Mouse (Mus musculus): ENCODE measurements around the gene Ttc16. TPM values are rescaled to one million over a fixed set of nuclear protein-coding genes. Genes with fewer than 3 reads are reported as not detected.

Gene Ttc16
- 0.03 and 1.9 TPM in 2 replicates for polyA plus RNA-seq (2012; ENCODE audit: insufficient read depth, low replicate concordance)

DNA sequence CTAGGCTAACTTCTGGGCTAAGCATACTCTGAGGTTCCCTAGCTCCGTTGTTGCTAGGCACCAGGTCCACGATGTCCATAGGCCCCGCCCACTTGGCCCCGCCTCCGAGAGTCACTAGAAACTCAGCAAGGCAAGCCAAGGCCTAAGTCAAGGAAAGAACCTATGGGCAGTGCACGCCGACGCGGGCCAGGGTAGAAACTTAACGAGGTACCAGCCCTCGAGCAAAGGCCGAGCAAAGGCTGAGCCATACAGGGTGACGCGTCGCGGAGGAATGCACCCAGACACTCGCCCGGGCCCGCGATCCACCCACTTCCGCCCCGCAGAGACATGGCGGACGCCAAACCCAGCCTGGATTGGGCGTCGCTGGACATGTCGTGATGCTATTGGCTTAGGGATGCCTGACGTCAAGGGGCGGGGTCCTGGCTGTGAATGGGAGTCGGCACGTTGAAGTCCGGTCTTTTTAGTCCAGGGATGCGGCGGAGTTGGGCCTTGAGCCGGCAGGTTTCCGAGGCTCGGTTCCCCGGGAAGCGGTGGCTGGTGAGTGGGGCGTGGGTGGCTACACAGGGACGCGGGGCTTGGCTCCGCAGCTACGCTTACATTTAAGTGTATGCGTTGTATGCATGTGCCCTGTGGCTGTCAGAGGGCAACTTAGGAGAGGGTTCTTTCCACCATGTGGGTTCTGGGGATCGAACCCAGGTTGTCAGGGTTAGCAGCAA lies at the start of gene Ttc16, which contains the start of gene Ptrh1:
TSS of gene Ttc16 (minus strand) at position 275 of the 716 bp plus-strand sequence.
TSS of gene Ptrh1 (plus strand) at position 428 of the 716 bp plus-strand sequence.
- Histone ChIP-seq H3K9me3 (no peaks in the 10 kb centered on the region), H3K4me3 (replicated peaks) (peak within 1 kb of the TSS; percentile 96), H3K4me1 (peaks cover 49% of the 10 kb centered on the region), H3K36me3 (replicated peaks; ENCODE audit: low read length) (peaks cover 4% of the 10 kb centered on the region), H3K27me3 (replicated peaks) (peaks cover 22% of the 10 kb centered on the region)
- no peak for TF ChIP-seq GATA1 (IDR thresholded peaks at IDR 0.05; ENCODE audit: borderline replicate concordance, low read length)
- TF ChIP-seq FLI1 (IDR thresholded peaks at IDR 0.05; ENCODE audit: low read length): 0 out of 2 replicates have a peak, but pooled peaks have one; percentile 26

DNA sequence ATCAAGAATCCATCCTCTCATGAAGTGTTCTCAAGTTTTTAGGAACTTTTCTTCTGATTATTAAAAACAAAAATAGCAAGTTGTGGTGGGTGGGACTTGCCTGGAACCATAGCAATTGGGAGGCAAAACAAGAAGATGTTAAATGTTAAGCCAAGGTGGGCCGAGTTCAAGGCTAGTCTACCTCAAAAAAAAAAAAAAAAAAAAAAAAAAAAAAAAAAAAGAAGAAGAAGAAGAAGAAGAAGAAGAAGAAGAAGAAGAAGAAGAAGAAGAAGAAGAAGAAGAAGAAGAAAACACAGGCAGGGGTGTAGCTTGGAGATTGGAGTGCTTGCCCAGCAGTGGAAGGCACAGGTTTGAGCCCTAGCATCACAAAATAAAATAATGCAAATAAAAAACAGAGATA lies 49.3 kb upstream of the Ttc16 start:
- no peak overlapping the region for H3K4me3 ChIP-seq (replicated peaks)
- no peaks in the 10 kb centered on the region for H3K36me3 ChIP-seq (replicated peaks; ENCODE audit: low read length)
- H3K4me1 ChIP-seq: peaks cover 12% of the 10 kb centered on the region; the same call in 1 of the 2 replicates
- H3K27me3 ChIP-seq (replicated peaks): peaks cover 21% of the 10 kb centered on the region
- no peaks in the 10 kb centered on the region for H3K9me3 ChIP-seq
- TF ChIP-seq FLI1 (IDR thresholded peaks at IDR 0.05; ENCODE audit: low read length): no peak

DNA sequence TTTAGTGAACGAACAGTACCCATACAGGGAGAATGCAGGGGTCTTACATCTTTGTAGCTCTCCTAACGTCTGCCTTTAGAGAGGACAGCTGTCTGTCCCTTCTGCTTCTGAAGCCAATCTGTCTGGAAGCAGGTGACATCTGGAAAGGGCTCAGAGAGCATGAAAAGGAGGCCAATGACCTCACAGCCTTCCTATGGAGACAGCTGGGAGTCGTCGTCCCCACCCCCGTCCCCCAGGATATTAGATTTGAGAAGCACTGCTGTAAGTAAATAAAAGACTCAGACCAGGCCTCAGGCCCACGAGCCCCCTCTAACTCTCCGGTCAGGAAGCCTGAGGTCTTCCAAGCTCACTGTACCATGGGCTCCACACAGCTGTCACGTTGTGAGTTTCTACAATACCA lies 48.7 kb upstream of the Ttc16 start:
- H3K27me3 ChIP-seq (replicated peaks): peaks cover 20% of the 10 kb centered on the region

DNA sequence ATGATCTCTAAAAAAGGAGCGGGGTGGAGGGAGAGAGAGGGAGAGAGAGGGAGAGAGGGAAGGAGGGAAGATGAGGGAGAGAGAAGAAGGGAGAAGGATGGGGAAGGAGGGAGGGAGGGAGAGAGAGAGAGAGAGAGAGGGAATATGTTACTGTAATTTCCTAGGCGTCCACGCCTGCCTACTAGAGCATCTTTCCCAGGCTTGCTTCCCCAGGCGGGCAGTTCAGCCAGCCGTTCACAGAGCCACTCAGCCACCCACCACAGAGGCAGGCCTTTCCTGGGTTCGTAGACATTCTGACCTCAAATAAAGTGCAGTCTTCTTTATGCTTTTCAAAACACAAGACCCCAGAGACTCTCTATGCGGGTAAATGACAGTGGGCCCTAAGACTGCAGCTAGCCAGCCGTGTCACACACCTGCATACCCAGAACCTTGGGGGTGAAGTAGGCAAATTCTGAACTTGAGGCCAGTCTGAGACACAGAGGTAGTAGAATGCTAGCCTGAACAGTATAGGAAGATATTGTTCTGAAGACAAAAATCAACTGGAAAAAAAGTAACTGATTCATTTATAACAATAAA lies 48.2 kb upstream of the Ttc16 start:
- H3K36me3 ChIP-seq (replicated peaks; ENCODE audit: low read length): peaks cover 2% of the 10 kb centered on the region
- TF ChIP-seq GATA1 (IDR thresholded peaks at IDR 0.05; ENCODE audit: borderline replicate concordance, low read length) (no peak), FLI1 (IDR thresholded peaks at IDR 0.05; ENCODE audit: low read length) (no peak)
- no peaks in the 10 kb centered on the region for H3K9me3 ChIP-seq
- H3K4me3 ChIP-seq (replicated peaks): no peak overlapping the region
- peaks cover 17% of the 10 kb centered on the region for H3K27me3 ChIP-seq (replicated peaks)
- peaks cover 8% of the 10 kb centered on the region; the same call in 1 of the 2 replicates for H3K4me1 ChIP-seq

More for the DNA sequence above, 48.7 kb upstream of the Ttc16 start:
- H3K9me3 ChIP-seq: no peaks in the 10 kb centered on the region
- peaks cover 8% of the 10 kb centered on the region; the same call in 1 of the 2 replicates for H3K4me1 ChIP-seq
- no peaks in the 10 kb centered on the region for H3K36me3 ChIP-seq (replicated peaks; ENCODE audit: low read length)
- TF ChIP-seq GATA1 (IDR thresholded peaks at IDR 0.05; ENCODE audit: borderline replicate concordance, low read length) (no peak), FLI1 (IDR thresholded peaks at IDR 0.05; ENCODE audit: low read length) (no peak)
- no peak overlapping the region for H3K4me3 ChIP-seq (replicated peaks)

DNA sequence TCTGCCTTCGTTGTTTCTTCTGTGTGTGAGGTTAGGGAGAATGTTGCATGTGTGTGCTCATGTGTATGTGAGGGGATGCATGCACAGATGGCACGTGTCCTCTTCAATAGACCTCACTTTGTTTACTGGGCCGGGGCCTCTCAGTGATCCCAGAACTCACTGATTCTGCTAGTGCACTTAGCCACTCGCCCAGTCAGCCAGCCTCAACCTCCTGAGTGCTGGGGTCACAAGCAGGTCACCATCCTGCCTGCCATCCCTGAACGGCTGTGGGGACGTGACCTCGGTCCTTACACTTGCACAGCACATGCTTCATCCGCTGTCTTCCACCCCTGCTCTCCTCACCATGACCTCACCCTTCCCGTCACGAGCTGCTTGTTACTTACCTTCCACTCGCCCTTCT lies 47.7 kb upstream of the Ttc16 start:
- Histone ChIP-seq H3K4me1 (peaks cover 8% of the 10 kb centered on the region; the same call in 1 of the 2 replicates), H3K27me3 (replicated peaks) (peaks cover 17% of the 10 kb centered on the region), H3K36me3 (replicated peaks; ENCODE audit: low read length) (peaks cover 4% of the 10 kb centered on the region), H3K9me3 (no peaks in the 10 kb centered on the region), H3K4me3 (replicated peaks) (peak overlapping the region; percentile 59)
- no peak for TF ChIP-seq FLI1 (IDR thresholded peaks at IDR 0.05; ENCODE audit: low read length)
- no peak for TF ChIP-seq GATA1 (IDR thresholded peaks at IDR 0.05; ENCODE audit: borderline replicate concordance, low read length)

DNA sequence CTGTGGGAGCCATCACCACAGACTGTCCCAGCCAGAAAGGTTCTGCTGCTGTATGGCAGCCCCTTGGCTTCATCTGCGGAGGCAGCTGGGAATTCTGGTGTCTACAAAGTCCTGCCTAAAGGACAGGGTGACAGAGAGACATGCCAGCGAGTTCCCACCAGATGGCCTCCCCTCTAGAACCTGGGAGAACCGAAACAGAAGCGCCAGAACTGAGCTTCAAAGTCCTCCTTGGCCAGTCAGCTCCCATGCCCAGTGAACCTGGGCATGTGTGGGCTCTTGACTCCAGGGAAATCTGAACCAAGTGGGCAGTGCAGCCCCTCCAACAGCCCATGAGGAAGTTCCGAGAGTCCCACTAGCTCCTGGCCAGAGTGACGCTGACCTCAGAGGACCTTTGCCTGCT lies 47.2 kb upstream of the Ttc16 start:
- H3K4me3 ChIP-seq (replicated peaks): no peak overlapping the region
- peaks cover 17% of the 10 kb centered on the region for H3K27me3 ChIP-seq (replicated peaks)
- H3K4me1 ChIP-seq: peaks cover 8% of the 10 kb centered on the region; the same call in 1 of the 2 replicates
- TF ChIP-seq FLI1 (IDR thresholded peaks at IDR 0.05; ENCODE audit: low read length): no peak
- no peak for TF ChIP-seq GATA1 (IDR thresholded peaks at IDR 0.05; ENCODE audit: borderline replicate concordance, low read length)
- H3K36me3 ChIP-seq (replicated peaks; ENCODE audit: low read length): peaks cover 8% of the 10 kb centered on the region
- no peaks in the 10 kb centered on the region for H3K9me3 ChIP-seq

DNA sequence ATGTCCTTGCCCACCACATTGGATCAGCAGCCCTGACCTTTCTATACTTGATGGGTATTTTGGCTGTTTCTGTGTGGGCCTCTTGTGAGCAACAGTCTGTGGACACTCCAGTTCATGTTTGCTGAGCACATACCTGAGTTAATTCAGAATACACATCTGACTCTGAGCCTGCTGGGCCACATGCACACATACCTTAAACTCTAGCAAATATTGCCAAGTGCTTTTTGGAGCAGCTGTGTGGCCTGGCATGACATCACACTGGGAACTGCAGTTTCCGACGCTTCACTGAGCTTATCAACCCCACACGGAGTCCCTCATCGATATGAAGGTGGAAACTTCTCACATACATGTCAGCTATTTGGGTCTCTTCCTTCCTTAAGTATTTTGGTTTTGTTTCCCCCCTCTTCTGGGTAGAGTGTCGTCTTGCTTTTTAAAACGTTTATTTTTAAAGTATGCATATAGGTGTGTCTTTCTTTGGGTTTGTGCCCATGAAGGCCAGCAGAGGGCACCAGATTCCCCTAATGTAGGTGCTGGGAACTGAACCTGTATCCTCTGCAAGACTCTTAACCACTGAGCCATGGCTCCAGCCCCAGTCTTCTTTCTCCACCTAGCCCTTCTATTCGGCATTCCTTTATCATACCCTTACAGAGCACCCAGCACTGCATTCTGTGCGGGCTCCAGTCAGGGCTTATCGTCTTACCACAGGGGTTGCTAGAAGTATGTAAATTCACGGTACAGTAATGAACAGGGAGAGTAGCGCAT lies 45.8 kb upstream of the Ttc16 start:
- Histone ChIP-seq H3K4me1 (peaks cover 8% of the 10 kb centered on the region; the same call in 1 of the 2 replicates), H3K4me3 (replicated peaks) (peak overlapping the region; percentile 26), H3K36me3 (replicated peaks; ENCODE audit: low read length) (peaks cover 12% of the 10 kb centered on the region), H3K9me3 (no peaks in the 10 kb centered on the region), H3K27me3 (replicated peaks) (peaks cover 17% of the 10 kb centered on the region)
- TF ChIP-seq GATA1 (IDR thresholded peaks at IDR 0.05; ENCODE audit: borderline replicate concordance, low read length): no peak
- TF ChIP-seq FLI1 (IDR thresholded peaks at IDR 0.05; ENCODE audit: low read length): no peak

DNA sequence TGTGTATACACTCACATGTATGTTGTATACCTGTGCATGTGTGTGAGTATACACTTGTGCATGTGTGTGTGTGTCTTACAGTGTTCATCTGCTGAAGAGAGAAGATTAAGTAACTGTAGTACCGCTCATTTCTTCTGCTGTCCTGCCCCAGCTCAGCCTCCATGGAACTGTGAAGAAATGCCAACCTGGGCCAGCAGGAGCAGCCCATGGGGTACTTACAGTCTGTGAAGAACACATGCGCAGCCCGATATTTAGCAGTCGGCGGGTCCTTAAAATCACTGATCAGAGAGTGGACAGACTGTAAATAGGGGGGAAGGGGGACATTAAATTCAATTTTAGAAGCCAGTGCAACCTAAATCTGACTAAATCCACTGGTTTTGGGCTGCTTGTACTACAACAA lies 42.8 kb upstream of the Ttc16 start:
- Histone ChIP-seq H3K9me3 (no peaks in the 10 kb centered on the region), H3K4me3 (replicated peaks) (no peak overlapping the region), H3K27me3 (replicated peaks) (peaks cover 15% of the 10 kb centered on the region), H3K36me3 (replicated peaks; ENCODE audit: low read length) (peaks cover 19% of the 10 kb centered on the region), H3K4me1 (peaks cover 7% of the 10 kb centered on the region; the same call in 1 of the 2 replicates)
- TF ChIP-seq FLI1 (IDR thresholded peaks at IDR 0.05; ENCODE audit: low read length): no peak

DNA sequence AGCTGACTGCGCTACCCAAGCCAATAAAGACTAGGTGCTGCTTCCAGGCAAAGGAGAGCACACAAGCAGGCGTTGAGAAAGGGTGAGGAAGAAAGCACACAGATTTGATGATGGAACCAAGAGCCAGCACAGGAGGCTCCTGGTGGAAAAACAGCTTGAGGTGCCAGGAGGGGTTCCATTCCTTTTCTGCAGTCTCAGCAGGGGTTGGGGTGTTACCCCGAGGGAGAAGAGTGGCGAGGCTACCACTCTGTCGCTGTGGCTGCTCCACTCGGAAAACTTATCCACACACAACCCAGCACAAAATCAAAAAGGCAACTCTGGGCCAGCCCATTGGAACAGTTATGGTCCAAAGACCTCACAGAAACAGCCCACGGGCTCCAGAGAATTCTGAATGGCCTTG lies 42.2 kb upstream of the Ttc16 start:
- no peak for TF ChIP-seq FLI1 (IDR thresholded peaks at IDR 0.05; ENCODE audit: low read length)
- TF ChIP-seq GATA1 (IDR thresholded peaks at IDR 0.05; ENCODE audit: borderline replicate concordance, low read length): no peak
- H3K27me3 ChIP-seq (replicated peaks): peaks cover 11% of the 10 kb centered on the region
- peaks cover 22% of the 10 kb centered on the region for H3K36me3 ChIP-seq (replicated peaks; ENCODE audit: low read length)
- H3K4me3 ChIP-seq (replicated peaks): no peak overlapping the region
- peaks cover 3% of the 10 kb centered on the region; the same call in 1 of the 2 replicates for H3K4me1 ChIP-seq
- no peaks in the 10 kb centered on the region for H3K9me3 ChIP-seq
